Mouse (Mus musculus) urinary bladder, postnatal 4 days (tissue): ENCODE measurements at regions not wholly inside any gene's neighbourhood (a gene's known extent, or its start where the extent isn't known, plus 50 kb on each side); places are given as distances from the start of the nearest gene placed in this dataset.

Experiments
- DNase-seq, 2 experiments: peaks; one replicate each; pipeline ENCODE4 v3.0.0; 2021 to 2022; ENCODE audit warnings: low spot score in 2 of 2

DNA sequence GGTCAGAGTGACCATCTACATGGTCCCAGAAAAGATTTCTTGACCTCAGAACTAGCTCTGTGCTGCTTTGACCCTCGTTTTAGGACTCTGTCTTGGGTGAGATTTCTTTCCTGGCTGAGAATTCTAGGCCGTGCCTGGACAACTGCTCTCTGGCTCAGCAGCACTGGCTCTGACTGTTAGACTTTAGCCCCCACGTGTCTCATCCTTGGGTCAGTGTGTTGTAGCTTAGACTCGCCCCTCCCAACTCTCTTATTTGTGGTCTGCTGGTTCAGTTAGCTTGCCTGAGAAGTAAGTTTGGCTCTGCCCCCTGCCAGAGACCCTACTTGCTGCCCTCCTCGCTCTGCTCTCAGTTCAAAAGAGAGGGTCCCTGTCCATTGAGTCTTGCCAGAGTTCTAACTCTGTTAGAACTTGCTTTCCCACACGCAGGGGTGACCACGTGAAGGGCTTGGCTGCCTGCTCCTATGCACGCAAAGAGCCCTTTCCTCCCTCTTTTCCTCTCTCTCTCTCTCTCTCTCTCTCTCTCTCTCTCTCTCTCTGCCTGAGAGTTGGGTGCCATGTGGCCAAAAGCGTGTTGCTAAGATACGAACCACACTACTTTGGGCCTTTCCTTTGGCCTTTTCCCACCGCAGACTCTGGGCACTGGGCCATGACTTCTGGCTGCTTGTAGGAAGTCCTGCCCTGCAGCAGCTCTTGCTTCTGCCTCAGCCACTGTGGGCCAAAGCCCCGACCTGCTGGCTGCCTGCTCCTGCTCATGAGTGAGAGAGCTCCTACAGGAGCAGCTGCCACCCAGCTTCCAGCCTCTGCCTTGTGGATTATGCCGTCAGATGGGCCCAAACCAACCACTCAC, 344.2 kb upstream of the Amot start:
- peak in 1 of 2 experiments; percentile 61 for DNase-seq

DNA sequence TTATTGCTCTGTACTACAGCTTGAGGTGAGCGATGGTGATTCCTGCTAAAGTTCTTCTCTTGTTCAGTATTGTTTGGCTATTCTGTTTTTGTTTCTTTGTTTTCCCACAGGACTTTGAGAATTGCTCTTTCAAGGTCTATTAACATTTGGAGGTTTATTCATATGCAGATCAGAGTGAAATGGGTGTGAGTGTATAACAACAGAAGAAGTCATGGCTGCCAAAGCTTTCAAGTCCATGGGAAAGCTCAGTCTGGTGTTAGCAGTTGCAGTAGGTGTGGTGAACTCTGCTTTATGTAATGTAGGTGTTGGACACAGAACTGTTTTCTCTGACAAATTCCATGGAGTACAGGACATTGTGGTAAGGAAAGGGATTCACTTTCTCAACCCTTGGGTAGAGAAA, 328.1 kb upstream of the Amot start:
- no peak for DNase-seq

DNA sequence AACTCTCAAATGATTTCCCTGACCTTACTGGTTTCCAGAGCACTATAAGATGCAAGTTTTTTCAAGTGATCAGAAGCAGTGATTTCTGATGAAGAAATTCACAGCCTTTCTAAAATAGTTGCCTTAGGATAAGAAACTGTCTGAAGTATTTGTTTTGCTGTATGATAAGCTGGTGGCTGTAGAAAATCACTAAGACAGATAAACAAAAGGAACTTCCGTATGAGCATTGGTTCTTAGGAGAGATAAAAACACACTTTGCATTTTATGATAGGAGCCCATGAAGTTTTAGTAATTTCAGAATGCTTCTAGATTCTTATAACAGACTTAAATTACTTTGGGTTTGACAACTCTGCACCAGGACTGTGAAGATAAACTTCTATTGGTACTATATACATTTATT, 308.0 kb upstream of the Amot start:
- no peak for DNase-seq
